Mouse (Mus musculus) urinary bladder, adult 2 months (tissue): Measurements from ENCODE around the gene Vps29. TPM values are rescaled to one million over a fixed set of nuclear protein-coding genes. Genes with fewer than 3 reads are reported as not detected.
"Not testable (repeated sequence)": the region's sequence is repeated elsewhere in the genome, so short reads cannot be mapped to it uniquely, and the experiment has no call there.

Experiments
- DNase-seq: peaks from one replicate; pipeline ENCODE4 v3.0.0; 2022; ENCODE audit warnings: low spot score
- polyA plus RNA-seq: library from polyadenylated mRNA; depleted of rRNA; stranded (reverse); fragments of >200 nt; gene quantifications from 2 replicates; pipeline ENCODE4 v1.2.3, GENCODE M21; 2012; rRNA removed

Gene Vps29
- 114 and 152 TPM in 2 replicates for polyA plus RNA-seq

- peak; percentile 95 for DNase-seq
Measured at GRCm38 (mm10) chr5:122353807-122354491, at the start of gene Vps29, which contains the start of gene Rad9b. Gene Vps29 (plus strand): TSS chr5:122354369. Gene Rad9b (minus strand): TSS chr5:122354233.

DNA sequence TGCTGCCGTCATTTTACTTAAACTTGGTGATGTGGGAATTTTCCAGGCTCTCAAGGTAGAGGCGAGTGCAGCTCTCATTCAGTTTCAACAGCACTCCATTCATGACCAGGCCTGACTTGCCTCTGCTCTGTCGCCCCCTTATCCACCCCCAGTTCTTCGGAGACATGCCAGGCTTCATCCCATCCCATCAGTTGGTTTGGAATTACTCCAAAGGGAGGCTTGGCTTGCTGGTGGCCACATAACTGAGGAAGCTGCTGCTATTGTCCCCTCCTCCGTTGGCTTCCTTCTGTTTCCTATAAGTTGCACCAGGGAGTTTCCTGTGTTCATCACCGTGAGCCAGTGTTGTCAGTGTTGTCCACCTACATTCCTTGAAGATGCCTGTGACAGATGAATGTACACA, 49.6 kb upstream of the Vps29 start:
- DNase-seq, result no peak

- DNase-seq, result no peak
Measured at GRCm38 (mm10) chr5:122305472-122305871, 48.7 kb upstream of the Vps29 start.

DNA sequence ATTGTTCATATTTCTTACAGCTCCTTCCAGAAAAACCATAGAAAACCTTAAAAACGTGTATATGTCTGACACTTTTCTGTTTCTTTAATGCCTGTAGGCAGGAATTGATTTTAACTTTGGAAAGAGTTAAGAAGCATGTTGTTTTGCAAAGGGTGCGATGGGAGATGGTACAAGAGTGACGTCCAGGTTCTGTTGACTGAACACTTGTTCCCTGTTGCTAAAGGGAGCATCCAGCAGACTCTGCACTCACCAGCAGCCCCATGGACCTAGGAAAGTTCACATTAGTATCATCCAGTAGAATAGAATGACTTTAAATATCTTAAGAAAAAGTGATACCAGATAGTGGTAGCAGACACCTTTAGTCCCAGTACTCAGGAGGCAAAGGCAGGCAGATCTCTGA, 47.6 kb upstream of the Vps29 start:
- DNase-seq, result no peak

GRCm38 (mm10) chr5:122310699-122311098, 43.5 kb upstream of the Vps29 start:
- no peak for DNase-seq

- no peak for DNase-seq
Measured at GRCm38 (mm10) chr5:122311692-122312091, 42.5 kb upstream of the Vps29 start.

DNA sequence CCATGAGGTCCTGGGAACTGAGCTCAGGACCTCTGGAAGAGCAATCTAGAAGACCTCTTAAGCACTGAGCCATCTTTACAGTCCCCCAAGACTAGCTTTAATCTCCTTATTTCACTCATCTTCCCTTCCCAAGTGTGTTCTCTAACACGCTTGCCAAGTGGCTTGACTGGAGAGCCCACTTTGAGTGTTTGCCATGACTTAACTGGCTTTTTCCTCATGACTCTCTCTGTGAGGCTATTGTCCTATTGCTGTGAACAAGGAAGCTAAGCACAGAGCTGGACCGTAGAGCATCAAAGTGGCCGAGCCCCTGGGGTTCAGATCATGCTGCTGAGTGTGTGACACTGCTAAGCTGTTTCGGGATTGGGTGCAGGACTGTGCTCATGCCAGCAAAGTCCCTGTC, 41.8 kb upstream of the Vps29 start:
- no peak for DNase-seq

DNA sequence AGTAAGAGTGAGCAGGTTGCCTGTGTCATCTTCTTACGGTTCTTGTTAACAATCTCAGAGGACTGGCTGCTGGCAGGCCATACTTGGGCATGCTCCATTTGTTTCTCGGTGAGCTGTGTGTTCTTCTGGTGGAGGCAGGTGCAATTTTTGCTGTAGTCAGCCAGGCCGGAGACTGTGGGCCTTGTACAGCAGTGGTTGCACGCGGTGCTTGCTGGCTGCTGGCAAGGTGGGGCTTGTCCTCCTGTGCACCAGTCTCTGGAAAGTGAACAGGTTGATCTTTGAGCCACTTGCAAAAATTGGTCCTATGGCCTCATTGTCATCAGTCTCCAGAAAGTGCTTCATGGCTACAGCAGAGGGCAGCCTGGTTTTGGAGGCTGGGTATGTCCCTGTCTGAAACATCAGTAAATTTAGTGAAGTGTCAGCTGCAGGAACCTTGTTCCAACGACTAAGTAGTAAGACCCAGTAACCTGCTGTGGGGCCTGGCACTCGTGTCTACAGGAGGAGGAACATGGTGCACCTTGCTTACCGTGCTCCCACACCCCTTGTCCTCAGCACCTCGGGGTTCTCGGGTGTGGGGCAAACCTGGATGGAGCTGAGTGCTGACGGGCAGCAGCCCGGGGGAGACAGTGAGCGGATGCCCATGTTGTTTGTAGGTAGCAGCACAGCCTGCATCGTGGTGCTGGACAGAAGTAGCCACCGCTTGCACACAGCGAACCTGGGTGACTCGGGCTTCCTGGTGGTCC, 41.1 kb upstream of the Vps29 start:
- DNase-seq, result no peak

- peak; percentile 69 for DNase-seq
Measured at GRCm38 (mm10) chr5:122314966-122315667, 39.1 kb upstream of the Vps29 start.

DNA sequence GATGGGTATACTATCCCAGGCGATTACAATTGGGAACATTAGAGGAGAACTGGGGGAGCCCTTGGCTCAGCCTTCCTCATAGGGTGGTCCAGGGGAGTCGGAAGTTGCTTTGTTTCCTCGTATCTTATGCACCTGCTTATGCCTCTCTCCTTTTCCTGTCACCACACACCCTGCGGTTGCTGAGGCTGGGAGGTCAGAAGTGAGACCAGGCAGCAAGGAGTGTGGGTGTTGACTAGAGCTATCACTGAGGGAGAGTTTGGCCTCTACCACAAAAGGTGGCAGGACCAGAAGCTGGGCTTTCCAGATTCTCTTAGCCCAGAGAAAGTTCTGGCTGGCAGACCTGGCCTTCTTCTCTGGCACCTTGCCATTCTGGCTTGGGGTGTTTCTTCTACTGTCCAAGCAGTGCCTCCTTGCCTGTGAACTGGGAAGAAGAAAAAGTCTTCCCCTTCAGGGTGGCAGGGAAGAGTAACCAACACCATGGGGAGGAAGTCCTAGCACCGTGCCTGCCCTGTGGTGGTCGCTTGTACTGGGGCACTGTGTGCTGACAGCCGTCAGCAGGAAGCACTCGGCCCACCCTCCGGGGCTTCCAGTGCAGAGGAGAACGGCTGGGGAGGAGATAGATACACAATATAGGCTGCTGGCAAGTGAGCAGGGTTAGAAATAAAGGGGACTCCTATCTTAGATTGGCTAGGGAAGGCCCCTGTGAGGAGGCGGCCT, 36.7 kb upstream of the Vps29 start:
- no peak for DNase-seq

DNA sequence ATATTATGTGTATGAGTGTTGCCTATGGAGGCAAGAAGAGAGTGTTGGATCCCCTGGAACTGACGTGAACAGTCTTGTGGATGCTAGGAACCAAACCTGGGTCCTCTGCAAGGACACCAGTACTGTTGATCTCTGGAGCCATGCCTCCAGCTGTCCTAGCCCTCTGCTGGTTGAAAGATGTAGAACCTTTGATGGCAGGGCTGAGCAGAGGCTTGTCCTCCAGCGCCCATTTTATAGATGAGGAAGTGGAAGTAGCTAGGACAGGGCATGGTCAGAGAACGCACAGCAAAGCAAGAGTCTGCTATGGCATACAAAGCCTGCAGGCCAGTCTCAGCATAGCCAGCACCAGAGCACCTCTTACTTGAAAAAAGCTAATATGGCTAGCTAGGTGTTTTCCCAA, 36.1 kb upstream of the Vps29 start:
- DNase-seq, result no peak

GRCm38 (mm10) chr5:122318976-122319375, 35.2 kb upstream of the Vps29 start:
- DNase-seq, result not testable (repeated sequence)

- DNase-seq, result no peak
Measured at GRCm38 (mm10) chr5:122319474-122320204, 34.5 kb upstream of the Vps29 start.

GRCm38 (mm10) chr5:122320205-122320781, 33.9 kb upstream of the Vps29 start:
- DNase-seq, result no peak

DNA sequence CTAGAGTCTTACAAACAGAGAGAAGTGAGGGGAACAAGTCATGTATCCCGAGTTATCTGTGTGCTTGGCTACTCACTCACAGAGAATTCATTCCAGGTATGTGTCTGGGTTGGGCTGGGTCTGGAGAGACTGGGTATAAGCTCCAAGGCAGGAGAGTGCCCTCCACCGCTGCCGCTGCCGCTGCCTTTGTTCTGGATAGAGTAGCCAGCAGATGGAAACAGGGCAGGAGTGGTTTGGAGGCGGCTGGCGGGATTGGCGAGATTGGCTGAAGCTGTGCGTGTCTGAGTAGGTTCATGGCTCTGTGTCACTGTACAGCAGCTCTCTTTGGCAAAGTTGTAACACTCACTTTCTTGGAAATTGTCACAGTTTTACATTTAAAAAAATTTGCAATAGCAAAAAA, 30.6 kb upstream of the Vps29 start:
- DNase-seq, result no peak

DNA sequence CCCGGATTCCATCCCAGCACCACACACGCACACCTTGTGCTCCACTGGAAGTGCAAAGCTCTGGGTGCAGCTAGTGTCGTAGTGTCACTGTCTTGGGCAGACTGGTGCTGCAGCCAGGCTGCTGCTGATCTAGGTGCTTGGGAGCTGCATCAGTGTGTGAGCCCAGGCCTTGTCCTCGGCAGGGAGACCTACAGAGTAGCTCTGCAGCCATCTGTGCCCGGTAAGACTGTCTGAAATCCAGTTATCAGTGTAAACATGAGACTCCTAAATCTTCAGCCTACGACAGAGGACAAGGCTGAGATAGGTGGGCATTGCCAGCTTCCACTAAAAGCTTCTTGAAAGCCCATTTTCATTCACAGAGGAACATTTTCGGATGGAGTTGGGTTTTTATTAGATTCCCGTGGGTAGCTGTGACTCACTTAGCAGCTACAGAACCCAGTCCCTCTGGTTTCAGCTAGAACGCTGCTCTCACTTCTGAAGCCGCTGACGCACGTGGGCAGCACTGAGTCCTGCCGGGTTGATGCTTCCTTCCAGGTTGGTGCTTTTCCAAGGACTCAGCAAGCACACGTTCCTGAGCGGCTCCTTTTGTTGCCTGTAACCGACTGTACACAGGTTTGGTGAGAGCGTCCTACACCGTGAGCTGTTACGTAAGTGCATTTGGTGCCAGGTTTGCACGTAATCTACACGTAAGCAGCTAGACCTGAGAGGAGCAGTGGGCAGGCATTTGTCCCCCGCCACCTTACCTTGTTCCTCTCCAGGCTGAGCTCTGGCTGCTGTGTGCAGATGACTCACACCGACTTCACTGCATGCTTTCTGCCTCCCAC, 29.3 kb upstream of the Vps29 start:
- DNase-seq, result no peak

DNA sequence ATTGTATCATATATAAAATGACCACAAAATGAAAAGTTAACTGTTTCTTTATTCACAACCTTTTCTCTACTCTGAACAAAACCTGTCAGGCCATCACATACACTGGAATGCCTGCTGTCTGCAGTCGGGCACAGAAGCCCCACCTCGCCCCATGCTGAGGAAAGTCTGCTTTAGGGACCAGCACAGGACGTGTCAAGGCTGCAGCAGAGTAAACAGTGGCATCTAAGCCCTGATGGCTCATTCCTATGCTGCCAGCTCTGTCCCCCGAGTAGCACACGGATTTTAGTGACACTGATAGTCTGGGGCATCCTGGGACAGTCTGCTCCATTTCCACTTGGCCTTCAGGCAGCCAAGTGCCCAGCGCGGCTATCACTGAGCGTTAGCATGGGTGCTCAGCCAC, 28.7 kb upstream of the Vps29 start:
- no peak for DNase-seq

- no peak for DNase-seq
Measured at GRCm38 (mm10) chr5:122327283-122327682, 26.9 kb upstream of the Vps29 start.

GRCm38 (mm10) chr5:122330269-122330668, 23.9 kb upstream of the Vps29 start:
- no peak for DNase-seq

DNA sequence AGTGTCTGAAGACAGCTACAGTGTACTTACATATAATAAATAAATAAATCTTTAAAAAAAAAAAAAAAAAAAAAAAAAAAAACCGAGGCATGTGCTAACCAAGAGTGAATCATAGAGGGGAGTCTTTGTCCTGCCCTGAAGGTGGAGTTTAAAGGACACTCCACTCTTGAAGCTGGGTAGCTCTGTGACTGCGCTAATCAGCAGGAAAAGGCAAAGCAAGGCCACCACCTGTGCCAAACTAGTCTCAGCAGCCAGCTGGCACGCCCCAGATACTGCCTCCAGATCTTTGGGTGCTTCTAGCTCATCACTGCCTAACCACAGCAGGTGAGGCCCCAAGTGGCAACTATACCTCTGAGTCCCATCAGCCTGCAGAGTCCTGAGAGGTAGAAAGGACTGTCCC, 19.5 kb upstream of the Vps29 start:
- no peak for DNase-seq
